Mouse (Mus musculus) kidney, embryonic 15.5 days (tissue): ENCODE measurements around the gene Colgalt2. TPM values are rescaled to one million over a fixed set of nuclear protein-coding genes. Genes with fewer than 3 reads are reported as not detected.

Experiments used
- ATAC-seq: fragments of 200-750 bp; cut with Nextera tagmentation; replicated peaks from 2 replicates; pipeline ENCODE4 v1.8.0; 2017; ENCODE audit warnings: moderate TSS enrichment; ENCODE audit not compliant: low FRiP score
- H3K27ac ChIP-seq: fragments of 300-500 bp; sonication (generic); 2 replicates; pipeline ENCODE4 v1.5.1; 2015; ENCODE audit warnings: mild to moderate bottlenecking, inconsistent platforms
- H3K27me3 ChIP-seq: fragments of 300-500 bp; sonication (generic); 2 replicates; pipeline ENCODE4 v1.6.1; 2015; ENCODE audit warnings: inconsistent platforms
- H3K36me3 ChIP-seq: fragments of 300-500 bp; sonication (generic); 2 replicates; pipeline ENCODE4 v1.6.1; 2015; ENCODE audit warnings: inconsistent platforms
- H3K4me1 ChIP-seq: fragments of 300-500 bp; sonication (generic); 2 replicates; pipeline ENCODE4 v1.6.1; 2015; ENCODE audit warnings: inconsistent platforms
- H3K4me2 ChIP-seq: fragments of 300-500 bp; sonication (generic); 2 replicates; pipeline ENCODE4 v1.6.1; 2015; ENCODE audit warnings: moderate library complexity, mild to moderate bottlenecking, inconsistent platforms
- H3K4me3 ChIP-seq: fragments of 300-500 bp; sonication (generic); replicated peaks from 2 replicates; pipeline ENCODE4 v1.5.1; 2015; ENCODE audit warnings: mild to moderate bottlenecking, inconsistent platforms
- H3K9ac ChIP-seq: fragments of 300-500 bp; sonication (generic); 2 replicates; pipeline ENCODE4 v1.6.1; 2015; ENCODE audit warnings: mild to moderate bottlenecking, inconsistent platforms
- H3K9me3 ChIP-seq: fragments of 300-500 bp; sonication (generic); replicated peaks from 2 replicates; pipeline ENCODE4 v1.6.1; 2016; ENCODE audit warnings: inconsistent platforms
- WGBS: fragments of 180-500 bp; shearing (Covaris S2); methylation state at CpG from one replicate; pipeline ENCODE4 v1.1.7; 2015; ENCODE audit warnings: mixed read lengths; 5-methylcytosine and 5-hydroxymethylcytosine counted together
- polyA plus RNA-seq: library from polyadenylated mRNA; unstranded; fragments of >200 nt; fragmentation: Nextera tagmentation; extraction: Ambion mirVana; gene quantifications from 2 replicates; pipeline ENCODE4 v1.2.1, GENCODE M21; 2015

Colgalt2 gene
- polyA plus RNA-seq, 1 experiment from 2014 or later = 1.5 TPM

- Histone ChIP-seq H3K9ac (no peak overlapping the region), H3K4me2 (no peak overlapping the region), H3K27ac (no peak overlapping the region), H3K4me3 (no peak overlapping the region), H3K9me3 (no peaks in the 10 kb centered on the region), H3K4me1 (no peaks in the 10 kb centered on the region; the same call in 1 of the 2 replicates), H3K27me3 (no peaks in the 10 kb centered on the region), H3K36me3 (no peaks in the 10 kb centered on the region)
- 54% methylated on average over 5 of the region's 5 CpGs for WGBS
- ATAC-seq = no peak
Measured at GRCm38 (mm10) chr1:152457596-152457995, 58.0 kb downstream of the Colgalt2 start.

- H3K36me3 ChIP-seq = no peaks in the 10 kb centered on the region
- ATAC-seq = no peak
- H3K9me3 ChIP-seq = no peaks in the 10 kb centered on the region
- no peaks in the 10 kb centered on the region for H3K27me3 ChIP-seq
- H3K4me2 ChIP-seq = no peak overlapping the region
- H3K27ac ChIP-seq = no peak overlapping the region
- no peak overlapping the region for H3K4me3 ChIP-seq
- H3K4me1 ChIP-seq = no peaks in the 10 kb centered on the region; the same call in 1 of the 2 replicates
- 78% methylated on average over 7 of the region's 7 CpGs for WGBS
- H3K9ac ChIP-seq = no peak overlapping the region
Measured at GRCm38 (mm10) chr1:152458996-152459395, 59.4 kb downstream of the Colgalt2 start.

- Histone ChIP-seq H3K4me1 (no peaks in the 10 kb centered on the region; the same call in 1 of the 2 replicates), H3K9me3 (no peaks in the 10 kb centered on the region), H3K4me2 (no peak overlapping the region), H3K4me3 (no peak overlapping the region), H3K27me3 (no peaks in the 10 kb centered on the region), H3K9ac (no peak overlapping the region), H3K36me3 (no peaks in the 10 kb centered on the region), H3K27ac (no peak overlapping the region)
- WGBS = 77% methylated on average over 3 of the region's 3 CpGs
- ATAC-seq = no peak
Measured at GRCm38 (mm10) chr1:152460931-152461330, 61.3 kb downstream of the Colgalt2 start.

GRCm38 (mm10) chr1:152461814-152462213 lies 62.2 kb downstream of the Colgalt2 start:
- Histone ChIP-seq H3K27ac (0 out of 2 replicates have a peak overlapping the region, but pooled peaks have one; percentile 42), H3K36me3 (no peaks in the 10 kb centered on the region), H3K27me3 (no peaks in the 10 kb centered on the region), H3K4me3 (no peak overlapping the region), H3K4me2 (no peak overlapping the region), H3K4me1 (no peaks in the 10 kb centered on the region; the same call in 1 of the 2 replicates), H3K9me3 (no peaks in the 10 kb centered on the region), H3K9ac (no peak overlapping the region)
- WGBS = 59% methylated on average over 3 of the region's 3 CpGs
- ATAC-seq = no peak

- H3K9ac ChIP-seq = no peak overlapping the region
- no peak overlapping the region for H3K4me3 ChIP-seq
- H3K27me3 ChIP-seq = no peaks in the 10 kb centered on the region
- no peak for ATAC-seq
- H3K4me2 ChIP-seq = no peak overlapping the region
- peak overlapping the region; percentile 42; the same call in 1 of the 2 replicates for H3K27ac ChIP-seq
- H3K4me1 ChIP-seq = no peaks in the 10 kb centered on the region; the same call in 1 of the 2 replicates
- no peaks in the 10 kb centered on the region for H3K36me3 ChIP-seq
- H3K9me3 ChIP-seq = no peaks in the 10 kb centered on the region
- 76% methylated on average over 7 of the region's 7 CpGs for WGBS
Measured at GRCm38 (mm10) chr1:152462348-152462747, 62.7 kb downstream of the Colgalt2 start.

GRCm38 (mm10) chr1:152466280-152466679 lies 66.7 kb downstream of the Colgalt2 start:
- ATAC-seq = no peak
- WGBS = 32% methylated on average over 3 of the region's 3 CpGs

GRCm38 (mm10) chr1:152468443-152468842 lies 68.8 kb downstream of the Colgalt2 start:
- 78% methylated on average over 9 of the region's 9 CpGs for WGBS
- Histone ChIP-seq H3K36me3 (no peaks in the 10 kb centered on the region), H3K4me2 (no peak overlapping the region), H3K9ac (no peak overlapping the region), H3K9me3 (no peaks in the 10 kb centered on the region), H3K4me3 (no peak overlapping the region), H3K27me3 (no peaks in the 10 kb centered on the region), H3K27ac (no peak overlapping the region), H3K4me1 (no peaks in the 10 kb centered on the region)
- ATAC-seq = no peak

More at GRCm38 (mm10) chr1:152466280-152466679, 66.7 kb downstream of the Colgalt2 start:
- Histone ChIP-seq H3K36me3 (no peaks in the 10 kb centered on the region), H3K27me3 (no peaks in the 10 kb centered on the region), H3K27ac (no peak overlapping the region), H3K9me3 (no peaks in the 10 kb centered on the region), H3K4me3 (no peak overlapping the region), H3K4me2 (no peak overlapping the region), H3K4me1 (no peaks in the 10 kb centered on the region), H3K9ac (no peak overlapping the region)

- no peaks in the 10 kb centered on the region for H3K4me1 ChIP-seq
- no peak for ATAC-seq
- H3K4me2 ChIP-seq = no peak overlapping the region
- H3K27me3 ChIP-seq = no peaks in the 10 kb centered on the region
- no peak overlapping the region for H3K4me3 ChIP-seq
- no peaks in the 10 kb centered on the region for H3K36me3 ChIP-seq
- H3K9me3 ChIP-seq = no peaks in the 10 kb centered on the region
- no peak overlapping the region for H3K27ac ChIP-seq
- no peak overlapping the region for H3K9ac ChIP-seq
- 86% methylated on average over 4 of the region's 4 CpGs for WGBS
Measured at GRCm38 (mm10) chr1:152476126-152476525, 76.5 kb downstream of the Colgalt2 start.

- no peak overlapping the region for H3K9ac ChIP-seq
- no peaks in the 10 kb centered on the region for H3K9me3 ChIP-seq
- no peaks in the 10 kb centered on the region for H3K4me1 ChIP-seq
- ATAC-seq = no peak
- no peak overlapping the region for H3K4me3 ChIP-seq
- H3K4me2 ChIP-seq = no peak overlapping the region
- no peaks in the 10 kb centered on the region for H3K27me3 ChIP-seq
- H3K27ac ChIP-seq = no peak overlapping the region
- 86% methylated on average over 1 of the region's 1 CpGs for WGBS
- H3K36me3 ChIP-seq = no peaks in the 10 kb centered on the region
Measured at GRCm38 (mm10) chr1:152490842-152491241, 91.2 kb downstream of the Colgalt2 start.

- Histone ChIP-seq H3K27ac (no peak overlapping the region), H3K9ac (no peak overlapping the region), H3K4me1 (peaks cover 4% of the 10 kb centered on the region), H3K4me3 (no peak overlapping the region), H3K9me3 (no peaks in the 10 kb centered on the region), H3K4me2 (no peak overlapping the region), H3K27me3 (no peaks in the 10 kb centered on the region), H3K36me3 (no peaks in the 10 kb centered on the region)
- no peak for ATAC-seq
- WGBS = 100% methylated on average over 1 of the region's 1 CpGs
Measured at GRCm38 (mm10) chr1:152492258-152492657, 92.6 kb downstream of the Colgalt2 start.

- 69% methylated on average over 2 of the region's 2 CpGs for WGBS
- Histone ChIP-seq H3K27ac (no peak overlapping the region), H3K27me3 (no peaks in the 10 kb centered on the region), H3K4me1 (peaks cover 15% of the 10 kb centered on the region), H3K9ac (no peak overlapping the region), H3K36me3 (no peaks in the 10 kb centered on the region), H3K9me3 (no peaks in the 10 kb centered on the region), H3K4me2 (no peak overlapping the region), H3K4me3 (no peak overlapping the region)
- no peak for ATAC-seq
Measured at GRCm38 (mm10) chr1:152496831-152497230, 97.2 kb downstream of the Colgalt2 start.

GRCm38 (mm10) chr1:152497581-152497980 lies 98.0 kb downstream of the Colgalt2 start:
- peak; percentile 79; the same call in 1 of the 2 replicates for ATAC-seq
- Histone ChIP-seq H3K27me3 (no peaks in the 10 kb centered on the region), H3K27ac (peak overlapping the region; percentile 72), H3K4me3 (peak overlapping the region; percentile 24), H3K4me1 (peaks cover 15% of the 10 kb centered on the region), H3K9me3 (no peaks in the 10 kb centered on the region), H3K9ac (peak overlapping the region; percentile 32; the same call in 1 of the 2 replicates), H3K36me3 (no peaks in the 10 kb centered on the region), H3K4me2 (peak overlapping the region; percentile 53)
- WGBS = 16% methylated on average over 11 of the region's 11 CpGs

GRCm38 (mm10) chr1:152499802-152500201 lies 100.2 kb downstream of the Colgalt2 start:
- WGBS = 73% methylated on average over 12 of the region's 12 CpGs

More at GRCm38 (mm10) chr1:152499802-152500201, 100.2 kb downstream of the Colgalt2 start:
- Histone ChIP-seq H3K4me2 (no peak overlapping the region), H3K9me3 (no peaks in the 10 kb centered on the region), H3K4me3 (no peak overlapping the region), H3K27me3 (no peaks in the 10 kb centered on the region), H3K27ac (no peak overlapping the region), H3K36me3 (no peaks in the 10 kb centered on the region), H3K9ac (no peak overlapping the region), H3K4me1 (peaks cover 15% of the 10 kb centered on the region)
- no peak for ATAC-seq
